Mouse (Mus musculus) CD4-positive naive resting alpha-beta T cell, adult 76 days (primary cell): Measurements from ENCODE around the gene AC140267.1. TPM values are rescaled to one million over a fixed set of nuclear protein-coding genes. Genes with fewer than 3 reads are reported as not detected.

Experiments
- total RNA-seq: library from RNA; stranded (reverse); gene quantifications from one replicate; pipeline ENCODE4 v1.2.4, GENCODE M21; 2023

Gene AC140267.1
- total RNA-seq = 15.0 TPM

DNA sequence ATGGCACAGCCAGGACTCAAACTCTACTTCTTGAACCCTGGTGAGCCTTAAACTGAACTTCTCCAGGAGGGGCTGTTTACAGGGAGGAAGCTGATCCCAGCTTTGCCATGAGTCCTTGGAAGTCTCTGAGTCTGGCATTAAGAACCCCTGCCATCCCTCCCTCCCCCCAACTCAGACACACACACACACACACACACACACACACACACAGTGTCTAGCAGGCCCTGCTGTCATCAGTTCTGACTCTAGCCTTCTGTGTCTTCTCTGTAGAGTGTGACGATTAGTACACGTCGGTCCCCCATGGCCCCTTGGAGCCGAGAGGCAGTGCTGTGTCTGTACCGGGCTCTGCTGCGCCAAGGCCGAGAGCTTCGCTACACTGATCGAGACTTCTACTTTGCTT is at the start of gene AC140267.1:
AC140267.1 (plus strand) TSS at position 301 of the 400 bp plus-strand sequence.

DNA sequence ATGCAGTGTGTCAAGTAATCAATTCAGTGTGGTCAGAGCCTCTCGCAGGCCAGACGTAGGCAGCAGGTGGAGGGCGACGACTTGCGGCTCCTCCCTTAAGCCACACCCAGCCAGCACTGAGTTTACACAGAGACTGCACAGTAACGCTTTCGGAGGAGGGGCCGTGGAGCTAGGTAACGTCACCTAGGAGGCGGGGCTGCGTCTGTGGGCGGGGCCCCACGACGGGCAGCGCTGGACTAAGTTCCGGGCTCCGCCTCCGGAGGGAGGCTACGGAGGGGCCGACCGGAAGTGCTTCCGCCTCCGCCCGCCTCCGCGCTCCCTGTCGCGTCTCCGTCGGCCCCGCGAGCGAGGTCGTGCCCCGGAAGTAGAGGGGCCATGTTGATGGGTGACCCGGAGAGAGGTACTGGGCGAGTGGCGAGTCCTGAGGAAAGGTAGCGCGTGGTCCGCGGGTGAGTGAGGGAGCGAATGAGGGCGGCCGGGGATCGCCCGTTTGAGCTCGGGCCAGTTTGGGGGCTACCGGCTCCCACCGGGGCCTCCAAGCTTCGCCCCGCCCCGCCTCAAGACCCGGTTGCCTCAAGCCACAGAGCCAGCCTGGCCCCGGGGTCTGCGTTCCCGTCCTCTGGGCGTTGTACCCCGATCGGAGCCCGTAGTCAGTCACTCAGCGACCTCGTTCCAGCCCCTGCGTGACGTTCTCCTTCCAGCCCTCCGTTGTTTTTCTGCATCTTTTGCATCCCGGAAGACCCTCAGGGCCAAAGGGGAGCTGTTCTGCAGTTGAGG is 1.7 kb upstream of the AC140267.1 start, which contains the start of gene Mief1:
Mief1 (plus strand) TSS at position 286 of the 777 bp plus-strand sequence.

DNA sequence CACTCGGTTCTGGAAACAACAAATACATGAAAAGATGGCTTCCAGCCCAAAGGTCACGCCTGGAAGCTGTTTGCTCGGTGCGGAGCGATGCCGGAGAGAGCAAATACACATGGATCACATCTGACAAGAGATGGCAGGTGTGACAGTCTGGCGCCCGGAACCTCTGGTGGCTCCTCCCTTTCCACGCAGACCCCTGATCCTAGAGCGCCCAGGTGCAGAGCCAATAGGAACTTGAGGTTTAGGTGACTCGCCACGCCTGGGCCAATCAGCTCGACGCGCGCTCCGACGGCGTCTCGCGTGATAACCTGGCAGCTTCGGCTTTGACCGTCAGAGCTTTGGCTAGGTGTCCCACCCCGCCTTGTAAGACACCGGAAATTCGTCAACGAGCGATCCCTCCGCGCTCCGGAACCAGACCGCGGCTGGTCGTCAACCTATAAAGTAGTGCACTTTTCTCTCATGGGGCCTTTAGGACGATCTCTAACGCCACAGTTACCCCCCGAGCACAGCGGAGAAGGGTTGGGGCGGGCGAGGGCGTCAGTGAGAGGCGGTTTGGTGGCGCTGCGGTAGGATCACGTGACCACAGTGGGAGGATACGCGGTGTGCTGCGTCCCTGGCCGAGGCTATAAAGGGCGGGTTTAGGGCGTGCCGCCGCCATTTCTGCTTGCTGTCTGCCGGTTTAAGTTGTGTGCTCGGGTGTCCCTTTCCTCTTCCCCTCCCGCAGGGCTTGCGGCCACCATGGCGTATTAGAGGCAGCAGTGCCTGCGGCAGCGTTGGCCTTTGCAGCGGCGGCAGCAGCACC is 19.4 kb downstream of the AC140267.1 start, which contains the start of gene Atf4:
Atf4 (plus strand) TSS at position 338 of the 799 bp plus-strand sequence.

DNA sequence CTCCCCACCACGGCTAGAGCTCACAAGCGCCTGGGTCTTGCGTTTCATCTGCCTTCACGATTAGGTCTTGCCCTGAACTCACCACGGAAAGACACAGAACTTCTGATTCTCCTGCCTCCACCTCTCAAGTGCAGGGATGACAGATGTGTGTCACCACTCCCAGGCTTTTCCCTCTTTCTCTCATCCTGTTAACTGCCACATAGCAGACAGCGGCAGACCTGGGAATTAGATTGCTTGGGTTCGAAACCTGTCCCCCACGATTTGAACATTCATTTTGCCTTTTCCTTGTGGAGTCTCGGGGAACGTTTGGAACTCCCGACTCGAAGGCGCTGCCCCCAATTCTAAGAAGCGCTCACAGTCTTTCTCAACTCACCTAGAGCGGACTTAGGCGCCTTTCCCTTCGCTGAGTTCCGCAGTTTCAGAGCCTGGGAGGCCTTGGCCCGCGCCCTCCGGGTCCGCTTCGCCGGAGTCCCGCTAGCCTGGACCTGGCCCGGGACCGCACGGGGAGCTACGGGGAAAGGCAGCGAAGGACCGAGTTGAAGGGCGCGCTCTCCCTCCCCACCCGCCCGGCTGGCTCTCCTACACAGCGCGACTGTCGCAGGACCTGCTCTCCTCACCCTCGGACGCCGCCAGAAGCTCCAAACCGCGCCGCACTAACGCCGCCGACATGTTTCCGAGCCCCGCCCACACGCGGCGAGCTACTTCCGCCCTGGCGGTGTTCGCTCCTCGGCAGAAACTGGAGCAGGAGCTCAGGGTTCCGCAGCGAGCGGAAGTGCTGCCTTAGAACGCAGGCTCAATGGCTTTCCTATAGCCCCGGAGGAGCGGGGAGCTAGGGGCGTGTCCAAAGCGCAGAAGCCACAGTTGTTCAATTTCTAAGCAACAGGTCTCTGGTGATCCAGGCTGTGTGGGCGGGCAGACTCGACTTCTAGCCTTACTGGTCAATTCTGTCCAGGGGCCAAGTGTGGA is 28.3 kb downstream of the AC140267.1 start, which contains the start of gene Rps19bp1:
Rps19bp1 (minus strand) TSS at position 706 of the 966 bp plus-strand sequence.

Other genes starting within 250 kb of the AC140267.1 start
- gene Pdgfb, start 220.9 kb upstream of the AC140267.1 start, total RNA-seq = 1.3 TPM
- gene Syngr1, start 144.5 kb upstream of the AC140267.1 start, total RNA-seq = not detected
- 1,483 TPM for gene Rpl3, start 144.0 kb upstream of the AC140267.1 start, total RNA-seq
- gene Tab1, start 102.7 kb upstream of the AC140267.1 start, total RNA-seq = 21.7 TPM
- not detected for gene Mgat3, start 62.1 kb upstream of the AC140267.1 start, total RNA-seq
- 51.9 TPM for gene Mief1, start 1.8 kb upstream of the AC140267.1 start, total RNA-seq
- gene Atf4, start 19.3 kb downstream of the AC140267.1 start, total RNA-seq = 316 TPM
- gene Rps19bp1, start 28.5 kb downstream of the AC140267.1 start, total RNA-seq = 29.9 TPM
- gene Cacna1i, start 51.4 kb downstream of the AC140267.1 start, total RNA-seq = 3.0 TPM